Mouse (Mus musculus) CH12.LX (cell line): ENCODE results near the gene Bmx. TPM values are rescaled to one million over a fixed set of nuclear protein-coding genes. Genes with fewer than 3 reads are reported as not detected.

Experiments
- DNase-seq: peaks from one replicate; pipeline ENCODE4 v3.0.0-alpha.2; 2013; ENCODE audit errors: extremely low read depth
- H3K27ac ChIP-seq: 2 replicates; pipeline ENCODE4 v1.5.1; 2012; ENCODE audit warnings: low read depth, mild to moderate bottlenecking, control low read depth, moderate library complexity; ENCODE audit not compliant: insufficient read depth
- H3K27me3 ChIP-seq: replicated peaks from 2 replicates; pipeline ENCODE3; 2012; ENCODE audit warnings: inconsistent platforms
- H3K36me3 ChIP-seq, 2 experiments: replicated peaks in 1 of 2; 2 replicates each; pipeline versions ENCODE3 to v1.6.1; 2012; ENCODE audit warnings: inconsistent platforms in 1 of 2, low read length in 1 of 2, mild to moderate bottlenecking in 1 of 2, mixed read lengths in 1 of 2, moderate library complexity in 1 of 2; ENCODE audit not compliant: control insufficient read depth in 1 of 2, insufficient read depth in 1 of 2
- H3K4me1 ChIP-seq, 2 experiments: 2 replicates each; pipeline ENCODE4 v1.6.1; 2012; ENCODE audit warnings: inconsistent platforms in 1 of 2, moderate library complexity in 1 of 2; ENCODE audit not compliant: insufficient read depth in 2 of 2, control insufficient read depth in 1 of 2
- H3K4me2 ChIP-seq: 2 replicates; pipeline ENCODE4 v1.6.1; 2012; ENCODE audit warnings: low read depth, mild to moderate bottlenecking, control low read depth; ENCODE audit not compliant: poor library complexity, insufficient read depth, severe bottlenecking
- H3K4me3 ChIP-seq, 3 experiments: fragments of 150-350 bp in 1 of 3; sonication (generic) in 1 of 3; replicated peaks in 1 of 3; 2 replicates each; pipeline versions ENCODE3 to v1.5.1; 2011 to 2012; ENCODE audit warnings: low read depth in 2 of 3, low read length in 2 of 3, mild to moderate bottlenecking in 2 of 3, moderate library complexity in 2 of 3, control low read depth in 1 of 3, improper control_type of control experiment in 1 of 3, inconsistent platforms in 1 of 3, mixed read lengths in 1 of 3; ENCODE audit not compliant: poor library complexity in 1 of 3
- H3K79me2 ChIP-seq: replicated peaks from 2 replicates; pipeline ENCODE4 v1.6.1; 2012; ENCODE audit warnings: mild to moderate bottlenecking, moderate library complexity; ENCODE audit not compliant: control insufficient read depth, poor library complexity, insufficient read depth, severe bottlenecking; ENCODE audit errors: extremely low read depth
- H3K9ac ChIP-seq: 2 replicates; pipeline ENCODE4 v1.6.1; 2012; ENCODE audit warnings: low read depth, mild to moderate bottlenecking, control low read depth, moderate library complexity; ENCODE audit not compliant: insufficient read depth
- H3K9me3 ChIP-seq: replicated peaks from 2 replicates; pipeline ENCODE3; 2012; ENCODE audit warnings: low read length, inconsistent platforms, mixed read lengths
- CHD2 ChIP-seq: IDR thresholded peaks from 2 replicates; pipeline ENCODE4 v1.6.1; 2011; ENCODE audit warnings: low read length, improper control_type of control experiment
- E2F4 ChIP-seq: IDR thresholded peaks from 2 replicates; pipeline ENCODE4 v1.6.1; 2011; ENCODE audit warnings: low read depth, low read length, improper control_type of control experiment; ENCODE audit not compliant: insufficient replicate concordance
- EP300 ChIP-seq: IDR thresholded peaks from 2 replicates; pipeline ENCODE4 v1.6.1; 2011; ENCODE audit warnings: low read length, improper control_type of control experiment
- ETS1 ChIP-seq: conservative IDR thresholded peaks from 2 replicates; pipeline ENCODE4 v1.6.1; 2012; ENCODE audit warnings: low read depth, mild to moderate bottlenecking, inconsistent platforms, low read length, improper control_type of control experiment, moderate library complexity
- IRF4 ChIP-seq: IDR thresholded peaks from 2 replicates; pipeline ENCODE4 v1.6.1; 2014; ENCODE audit warnings: low read depth, mild to moderate bottlenecking, inconsistent platforms, low read length, improper control_type of control experiment
- KAT2A ChIP-seq: IDR thresholded peaks from 2 replicates; pipeline ENCODE4 v1.6.1; 2012; ENCODE audit warnings: low read length, improper control_type of control experiment, inconsistent platforms; ENCODE audit not compliant: insufficient replicate concordance
- MAZ ChIP-seq: IDR thresholded peaks from 2 replicates; pipeline ENCODE4 v1.6.1; 2012; ENCODE audit warnings: low read depth, mild to moderate bottlenecking, inconsistent platforms, low read length, improper control_type of control experiment, moderate library complexity
- MYC ChIP-seq: IDR thresholded peaks from 2 replicates; pipeline ENCODE4 v1.6.1; 2011; ENCODE audit warnings: low read depth, mild to moderate bottlenecking, improper control_type of control experiment, low read length
- NELFE ChIP-seq: IDR thresholded peaks from 2 replicates; pipeline ENCODE4 v1.6.1; 2011; ENCODE audit warnings: low read depth, low read length, improper control_type of control experiment
- PAX5 ChIP-seq: IDR thresholded peaks from 2 replicates; pipeline ENCODE4 v1.6.1; 2012; ENCODE audit warnings: low read length, inconsistent platforms, mixed read lengths
- POLR2A ChIP-seq: IDR thresholded peaks from 2 replicates; pipeline ENCODE4 v1.6.1; 2011; ENCODE audit warnings: low read depth, mild to moderate bottlenecking, improper control_type of control experiment, low read length
- RAD21 ChIP-seq: IDR thresholded peaks from 2 replicates; pipeline ENCODE4 v1.6.1; 2011; ENCODE audit warnings: low read depth, mild to moderate bottlenecking, low read length, improper control_type of control experiment, moderate library complexity
- RCOR1 ChIP-seq: conservative IDR thresholded peaks from 2 replicates; pipeline ENCODE4 v1.6.1; 2012; ENCODE audit warnings: low read depth, mild to moderate bottlenecking, inconsistent platforms, low read length, improper control_type of control experiment
- SIN3A ChIP-seq: IDR thresholded peaks from 2 replicates; pipeline ENCODE4 v1.6.1; 2012; ENCODE audit warnings: low read length, improper control_type of control experiment, inconsistent platforms
- SMC3 ChIP-seq: IDR thresholded peaks from 2 replicates; pipeline ENCODE4 v1.6.1; 2011; ENCODE audit warnings: low read depth, low read length, improper control_type of control experiment
- TBP ChIP-seq: conservative IDR thresholded peaks from 2 replicates; pipeline ENCODE4 v1.6.1; 2011; ENCODE audit warnings: low read depth, low read length, improper control_type of control experiment
- UBTF ChIP-seq: IDR thresholded peaks from 2 replicates; pipeline ENCODE4 v1.6.1; 2012; ENCODE audit warnings: low read depth, mild to moderate bottlenecking, inconsistent platforms, low read length, improper control_type of control experiment, moderate library complexity
- USF1 ChIP-seq: IDR thresholded peaks from 2 replicates; pipeline ENCODE4 v1.6.1; 2014; ENCODE audit warnings: low read depth, mild to moderate bottlenecking, inconsistent platforms, low read length, improper control_type of control experiment
- USF2 ChIP-seq: conservative IDR thresholded peaks from 2 replicates; pipeline ENCODE4 v1.6.1; 2011; ENCODE audit warnings: low read depth, low read length, improper control_type of control experiment
- ZKSCAN1 ChIP-seq: IDR thresholded peaks from 2 replicates; pipeline ENCODE4 v1.6.1; 2012; ENCODE audit warnings: low read depth, inconsistent platforms, low read length, improper control_type of control experiment, borderline replicate concordance
- ZNF384 ChIP-seq: IDR thresholded peaks from 2 replicates; pipeline ENCODE4 v1.6.1; 2012; ENCODE audit warnings: low read depth, low read length, improper control_type of control experiment, inconsistent platforms
- dilution Hi-C: fragments of 300-500 bp; cut with MboI; formaldehyde crosslinking; loops from 2 replicates; pipeline ENCODE4 v1.14.3; 2020; ENCODE audit warnings: low sequenced_read_pairs; ENCODE audit not compliant: extremely low pct_unique_long_range_greater_than_20kb, extremely low pct_ligation_motif_present
- in situ Hi-C: fragments of 300-500 bp; cut with MboI; formaldehyde crosslinking; loops from 3 replicates; pipeline ENCODE4 v1.14.3; 2019; ENCODE audit warnings: low sequenced_read_pairs, low pct_ligation_motif_present, low pct_unique_long_range_greater_than_20kb, mixed read lengths
- polyA plus RNA-seq: library from polyadenylated mRNA; unstranded; fragments of >175 nt; gene quantifications from 2 replicates; pipeline ENCODE4 v1.2.1, GENCODE M21; 2012; ENCODE audit warnings: low read depth; ENCODE audit not compliant: insufficient read length
- total RNA-seq, 2 experiments: library from RNA; depleted of rRNA; stranded (reverse); fragments of 300-350 nt in 1 of 2; fragments of >200 nt in 1 of 2; gene quantifications; 2 replicates each; pipeline ENCODE4 v1.2.3; 2012 to 2014

Bmx gene
- total and polyA plus RNA-seq, 3 experiments, result 0.08 TPM; not detected in 2

- in situ Hi-C loops, result no loop called here
- no peaks in the 10 kb centered on the region for H3K4me1 ChIP-seq
- no peak for TF ChIP-seq E2F4
- no peak for TF ChIP-seq ZKSCAN1
- TF ChIP-seq IRF4, result no peak
- TF ChIP-seq SIN3A, result no peak
- TF ChIP-seq RAD21, result no peak
- TF ChIP-seq USF2, result no peak
- no peak for TF ChIP-seq ZNF384
- TF ChIP-seq CHD2, result no peak
- no peak for TF ChIP-seq POLR2A
- no peak for TF ChIP-seq SMC3
- TF ChIP-seq KAT2A, result no peak
- no peaks in the 10 kb centered on the region for H3K79me2 ChIP-seq
- no peaks in the 10 kb centered on the region for H3K27me3 ChIP-seq
- no peak overlapping the region for H3K27ac ChIP-seq
- no peak for DNase-seq
- dilution Hi-C loops, result no loop called here
- H3K4me3 ChIP-seq, result no peak overlapping the region
- H3K9me3 ChIP-seq, result no peaks in the 10 kb centered on the region
- no peak overlapping the region for H3K9ac ChIP-seq
- H3K36me3 ChIP-seq, result no peaks in the 10 kb centered on the region
- no peak overlapping the region for H3K4me2 ChIP-seq
Measured at GRCm38 (mm10) chrX:164246722-164247121, 11.3 kb downstream of the Bmx start.

GRCm38 (mm10) chrX:164245714-164246113 lies 12.3 kb downstream of the Bmx start:
- Histone ChIP-seq H3K4me3 (no peak overlapping the region), H3K27ac (no peak overlapping the region), H3K36me3 (no peaks in the 10 kb centered on the region), H3K79me2 (no peaks in the 10 kb centered on the region), H3K4me2 (no peak overlapping the region), H3K27me3 (no peaks in the 10 kb centered on the region), H3K9me3 (no peaks in the 10 kb centered on the region)
- dilution Hi-C loops, result no loop called here
- in situ Hi-C loops, result no loop called here
- no peak for DNase-seq
- no peak for TF ChIP-seq USF1
- TF ChIP-seq PAX5, result no peak
- TF ChIP-seq E2F4, result no peak
- no peak for TF ChIP-seq EP300
- TF ChIP-seq MAZ, result no peak
- TF ChIP-seq MYC, result no peak
- TF ChIP-seq RCOR1, result no peak
- no peak for TF ChIP-seq ETS1
- TF ChIP-seq CHD2, result no peak
- TF ChIP-seq NELFE, result no peak
- TF ChIP-seq UBTF, result no peak
- TF ChIP-seq ZKSCAN1, result no peak
- TF ChIP-seq USF2, result no peak
- no peak for TF ChIP-seq TBP
- TF ChIP-seq SMC3, result no peak
- TF ChIP-seq, all 38 proteins: peak for 0
- Histone ChIP-seq H3K4me1 (no peaks in the 10 kb centered on the region), H3K9ac (no peak overlapping the region)
